Mouse (Mus musculus) thymus, postnatal 0 days (tissue): Measurements from ENCODE around the gene Tmed10. TPM values are rescaled to one million over a fixed set of nuclear protein-coding genes. Genes with fewer than 3 reads are reported as not detected.
A peak's percentile ranks its signal among the peaks of the same experiment; 100 is the strongest.

ENCODE experiments used
- DNase-seq: peaks from one replicate; pipeline ENCODE4 v3.0.0-alpha.2; 2015; ENCODE audit warnings: low spot score
- polyA plus RNA-seq: library from polyadenylated mRNA; unstranded; fragments of >200 nt; fragmentation: Nextera tagmentation; extraction: Ambion mirVana; gene quantifications from 2 replicates; pipeline ENCODE4 v1.2.1, GENCODE M21; 2015

The Tmed10 gene
- polyA plus RNA-seq, 1 experiment from 2014 or later: 242 TPM

DNA sequence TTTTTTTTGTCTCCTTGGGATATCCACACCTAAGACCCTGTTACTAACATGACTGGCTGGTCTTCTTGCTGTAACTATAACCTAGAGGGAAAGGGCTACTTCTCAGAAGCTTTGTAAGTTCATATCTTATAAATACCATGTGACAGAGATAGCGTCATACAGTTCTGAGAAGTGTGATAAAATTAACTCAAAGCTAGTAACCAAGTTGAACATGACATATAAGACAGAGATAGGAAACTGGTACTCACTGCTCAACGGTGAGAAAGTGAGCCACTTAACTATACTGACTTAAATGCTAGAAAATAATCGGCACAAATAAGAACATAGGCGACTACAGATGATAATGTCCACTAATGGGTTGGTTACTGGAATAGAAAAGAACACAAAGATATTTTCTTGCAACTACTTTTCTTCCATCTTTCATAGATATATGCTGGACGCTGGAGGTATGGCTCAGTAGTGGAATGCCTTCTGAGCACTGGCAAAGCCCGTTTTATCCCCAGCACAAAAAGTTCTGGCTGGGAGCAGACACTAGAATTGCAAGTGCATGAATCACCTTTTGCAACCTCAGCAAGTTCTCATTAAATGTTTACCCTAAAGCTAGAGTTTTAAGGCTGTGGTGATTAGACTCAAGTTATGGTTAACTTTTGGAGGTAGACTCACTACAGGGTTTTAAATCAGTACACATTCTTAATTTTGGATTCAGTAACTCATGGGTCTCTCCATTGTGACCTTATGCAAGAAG, 36.9 kb downstream of the Tmed10 start:
- DNase-seq: no peak

GRCm38 (mm10) chr12:85330153-85330552, 44.5 kb downstream of the Tmed10 start:
- DNase-seq: no peak

DNA sequence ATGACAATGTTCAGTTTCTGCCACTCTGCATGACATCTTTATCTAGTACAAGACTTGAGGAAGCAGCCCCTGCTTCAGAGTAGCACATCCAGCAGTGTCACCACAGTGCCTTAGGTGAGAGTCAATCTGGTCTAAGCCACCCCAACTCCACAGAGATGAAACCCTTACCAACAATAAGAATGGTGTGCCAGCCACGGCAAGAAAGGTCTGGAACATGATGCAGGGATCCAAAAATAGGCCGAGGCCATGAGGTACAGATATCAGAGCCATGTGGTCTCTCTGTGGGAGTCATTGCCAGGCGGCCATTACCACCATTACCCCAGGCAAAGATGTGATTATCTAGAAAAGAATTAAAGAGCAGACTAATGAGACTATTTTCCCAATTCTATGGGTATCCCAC, 66.0 kb downstream of the Tmed10 start:
- DNase-seq: no peak

GRCm38 (mm10) chr12:85305247-85305892, 69.3 kb downstream of the Tmed10 start:
- peak; percentile 88 for DNase-seq

GRCm38 (mm10) chr12:85304725-85305124, 69.9 kb downstream of the Tmed10 start:
- peak; percentile 35 for DNase-seq

DNA sequence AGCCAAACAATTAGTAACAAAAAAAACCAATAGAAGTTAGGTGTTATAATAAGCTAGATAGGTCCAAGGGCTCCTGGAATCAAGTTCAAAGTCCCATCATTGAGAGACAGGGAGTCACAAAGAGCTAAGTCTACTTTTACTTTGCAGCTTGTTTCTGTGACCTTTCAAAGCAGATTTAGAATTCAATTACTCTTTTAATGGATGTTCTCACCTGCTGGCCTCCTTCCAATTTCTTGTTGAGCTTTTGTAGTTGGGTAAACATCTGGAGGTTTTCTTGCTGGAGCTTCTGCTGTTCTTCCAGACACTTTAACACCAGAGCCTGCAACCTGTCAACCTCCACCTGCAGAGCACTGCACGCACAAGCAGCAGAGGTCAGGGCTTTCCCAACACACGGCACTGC, 71.4 kb downstream of the Tmed10 start:
- no peak for DNase-seq

- DNase-seq: no peak
These were observed 75.8 kb downstream of the Tmed10 start for GRCm38 (mm10) chr12:85298835-85299180.

DNA sequence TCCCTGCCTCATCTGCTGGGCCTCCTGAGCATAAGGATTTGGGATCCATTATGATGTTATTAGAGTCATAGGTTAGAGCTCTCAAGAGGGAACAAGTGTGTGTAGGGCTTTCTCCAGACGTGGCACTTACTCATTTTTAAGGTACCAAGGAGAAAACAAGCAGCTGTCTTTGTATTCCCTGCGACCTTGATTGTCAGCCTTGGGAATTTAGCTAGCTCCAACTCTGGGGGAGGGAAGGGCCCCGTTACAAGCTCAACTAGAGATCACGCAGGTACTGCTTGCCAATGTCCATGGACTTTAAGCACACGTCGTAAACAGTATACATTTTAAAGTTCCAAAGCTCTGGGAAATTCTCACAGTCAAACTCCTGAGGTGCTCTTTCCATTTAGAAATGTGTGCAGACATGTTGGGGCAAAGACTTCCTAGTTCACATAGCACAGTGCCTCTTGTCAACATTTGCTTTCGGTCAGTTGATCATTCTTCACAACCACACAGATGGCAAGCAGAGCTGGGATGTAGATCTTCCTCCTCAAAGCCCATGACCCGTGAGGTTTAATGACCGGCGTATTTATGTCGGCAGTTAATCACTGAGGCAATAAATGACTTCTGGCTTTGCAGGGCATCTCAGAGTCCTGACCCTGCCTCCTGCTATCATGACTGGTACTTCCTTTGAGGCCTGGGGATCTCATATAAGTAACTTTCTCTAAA, 76.4 kb downstream of the Tmed10 start:
- no peak for DNase-seq

DNA sequence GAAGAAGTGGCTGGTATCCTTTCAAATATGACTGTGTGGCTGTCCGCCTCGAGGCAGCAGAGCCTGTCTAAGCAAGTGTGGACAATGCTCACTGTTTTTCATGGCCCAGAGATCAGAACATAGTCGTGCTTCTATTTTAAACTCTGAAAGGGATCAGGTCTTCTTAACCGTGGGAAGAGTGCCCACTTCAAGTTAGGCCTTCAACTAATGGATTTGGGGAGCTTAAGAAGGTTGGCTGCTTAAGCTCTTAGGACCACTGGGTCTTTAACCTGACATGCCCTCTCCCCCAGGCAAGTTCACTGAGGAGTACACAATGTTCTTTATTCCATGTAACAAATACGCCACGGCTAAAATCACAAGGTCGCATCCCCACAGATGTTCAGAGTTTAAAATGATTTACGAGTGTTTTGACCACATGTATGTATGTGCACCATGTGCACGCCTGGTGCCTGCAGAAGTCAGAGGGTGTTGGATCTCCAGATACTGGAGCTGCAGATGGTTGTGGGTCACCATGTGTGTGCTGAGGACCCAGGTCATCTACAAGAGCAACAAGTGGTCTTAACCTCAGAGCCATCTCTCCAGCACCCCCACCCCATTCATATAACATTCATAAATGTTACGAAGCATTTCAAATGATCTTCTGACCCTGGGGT, 77.2 kb downstream of the Tmed10 start:
- no peak for DNase-seq

DNA sequence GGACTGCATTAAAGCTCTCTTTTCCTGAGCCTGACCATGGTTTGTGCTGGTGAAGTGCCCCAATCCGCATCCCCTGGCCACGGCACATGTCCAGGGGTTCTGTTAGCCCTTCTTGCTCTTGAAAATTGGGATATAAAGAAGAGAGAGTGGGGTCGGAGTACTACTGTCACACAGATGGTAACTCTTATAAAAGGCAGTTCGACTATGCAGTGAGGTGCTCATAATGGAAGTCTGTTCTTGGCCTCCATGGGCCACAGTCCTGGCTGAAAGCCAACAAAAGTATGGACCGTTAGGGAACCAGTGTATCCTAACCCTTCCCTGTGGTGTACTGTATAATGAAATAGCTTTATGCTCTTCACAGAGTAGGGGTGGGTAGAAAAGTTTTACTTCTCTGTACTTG, 77.7 kb downstream of the Tmed10 start:
- no peak for DNase-seq

GRCm38 (mm10) chr12:85295506-85295905, 79.1 kb downstream of the Tmed10 start:
- no peak for DNase-seq

GRCm38 (mm10) chr12:85292906-85293305, 81.7 kb downstream of the Tmed10 start:
- DNase-seq: no peak

DNA sequence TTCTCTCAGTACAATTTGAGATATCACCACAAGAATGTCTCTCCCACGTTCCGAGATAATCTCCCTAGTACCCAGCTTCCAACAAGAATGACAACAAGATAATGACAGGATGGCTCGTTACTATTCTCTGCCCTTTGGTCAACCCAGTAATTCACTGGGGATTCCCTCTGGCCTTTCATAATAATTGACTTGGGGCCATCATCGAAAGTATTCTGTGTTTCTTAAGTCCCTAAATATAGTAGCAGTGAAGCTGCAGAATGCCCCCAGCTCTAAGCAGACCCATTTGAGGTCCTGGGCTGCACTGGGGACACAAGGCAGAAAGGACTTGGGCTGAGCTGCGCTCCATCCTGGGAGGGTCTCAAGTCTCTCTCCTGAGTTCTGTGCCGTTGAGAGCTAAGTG, 82.4 kb downstream of the Tmed10 start:
- no peak for DNase-seq

DNA sequence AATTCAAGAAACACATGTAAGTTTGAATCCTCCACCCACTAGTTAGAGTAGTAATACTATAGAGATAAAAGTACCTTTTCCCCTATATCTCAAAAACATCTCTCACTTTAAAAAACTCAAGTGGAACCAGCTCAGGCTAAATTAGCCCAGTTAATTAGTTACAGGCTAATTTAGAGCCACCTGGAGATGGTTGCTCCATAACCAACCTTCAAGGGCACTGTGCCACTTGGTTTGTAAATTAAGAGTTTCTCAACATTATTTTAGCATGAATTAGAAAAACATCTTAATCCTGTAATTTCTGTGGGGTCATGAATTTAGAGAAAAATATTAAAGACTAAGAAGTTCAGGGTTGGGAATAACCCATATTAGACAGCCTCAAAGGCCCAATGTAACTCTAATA, 83.1 kb downstream of the Tmed10 start:
- no peak for DNase-seq

- DNase-seq: no peak
These were observed 84.0 kb downstream of the Tmed10 start for GRCm38 (mm10) chr12:85290633-85291032.

Other genes starting within 250 kb of the Tmed10 start
- 3.2 and 3.4 TPM in 2 replicates for gene Rps6kl1, start 223.6 kb downstream of the Tmed10 start, polyA plus RNA-seq
- 2.0 and 2.7 TPM in 2 replicates for gene Pgf, start 197.1 kb downstream of the Tmed10 start, polyA plus RNA-seq
- 106 and 110 TPM in 2 replicates for gene Eif2b2, start 155.4 kb downstream of the Tmed10 start, polyA plus RNA-seq
- 6.8 and 7.1 TPM in 2 replicates for gene Mlh3, start 104.2 kb downstream of the Tmed10 start, polyA plus RNA-seq
- 122 and 136 TPM in 2 replicates for gene Acyp1, start 86.4 kb downstream of the Tmed10 start, polyA plus RNA-seq
- 0.23 and 0.29 TPM in 2 replicates for gene Zc2hc1c, start 86.3 kb downstream of the Tmed10 start, polyA plus RNA-seq
- 12.7 and 13.1 TPM in 2 replicates for gene Nek9, start 35.5 kb downstream of the Tmed10 start, polyA plus RNA-seq
- 3.9 and 4.9 TPM in 2 replicates for gene Fos, start 99.0 kb upstream of the Tmed10 start, polyA plus RNA-seq
- gene Jdp2, start 224.2 kb upstream of the Tmed10 start, polyA plus RNA-seq: 0.34 and 0.57 TPM in 2 replicates